Mouse (Mus musculus) myocyte (in vitro differentiated cells): ENCODE data around the gene Gna14.

Experiments
- CEBPB ChIP-seq: IDR thresholded peaks from 2 replicates; pipeline ENCODE4 v1.6.1; 2011; ENCODE audit warnings: mild to moderate bottlenecking, moderate library complexity; ENCODE audit not compliant: poor library complexity, insufficient read depth, severe bottlenecking
- E2F4 ChIP-seq: IDR thresholded peaks from one replicate; pipeline ENCODE4 v1.6.1; 2011; ENCODE audit warnings: mild to moderate bottlenecking, control low read depth, moderate library complexity; ENCODE audit not compliant: insufficient read depth
- MAX ChIP-seq: IDR thresholded peaks from one replicate; pipeline ENCODE4 v1.6.1; 2011; ENCODE audit warnings: low read depth, mild to moderate bottlenecking, control low read depth
- MYOD1 ChIP-seq, 3 experiments: IDR thresholded peaks; one replicate each; pipeline ENCODE4 v1.6.1; 2011; ENCODE audit warnings: control low read depth in 2 of 3, low read depth in 2 of 3, mild to moderate bottlenecking in 2 of 3, moderate library complexity in 1 of 3; ENCODE audit not compliant: insufficient read length in 2 of 3, control insufficient read depth in 1 of 3
- MYOG ChIP-seq, 3 experiments: IDR thresholded peaks; one replicate each; pipeline ENCODE4 v1.6.1; 2011; ENCODE audit warnings: control low read depth in 2 of 3, low read depth in 2 of 3, mild to moderate bottlenecking in 2 of 3; ENCODE audit not compliant: insufficient read length in 2 of 3, control insufficient read depth in 1 of 3, insufficient read depth in 1 of 3
- POLR2A ChIP-seq: IDR thresholded peaks from one replicate; pipeline ENCODE4 v1.6.1; 2011; ENCODE audit warnings: low read depth, mild to moderate bottlenecking, control low read depth, moderate library complexity; ENCODE audit not compliant: insufficient read length
- POLR2AphosphoS2 ChIP-seq: IDR thresholded peaks from one replicate; pipeline ENCODE4 v1.6.1; 2011; ENCODE audit warnings: low read depth, control low read depth; ENCODE audit not compliant: insufficient read length
- REST ChIP-seq: IDR thresholded peaks from one replicate; pipeline ENCODE4 v1.6.1; 2011; ENCODE audit warnings: mild to moderate bottlenecking, control low read depth, moderate library complexity; ENCODE audit not compliant: insufficient read depth, insufficient read length
- SRF ChIP-seq: IDR thresholded peaks from one replicate; pipeline ENCODE4 v1.6.1; 2011; ENCODE audit warnings: low read depth; ENCODE audit not compliant: control insufficient read depth, insufficient read length
- TCF12 ChIP-seq: IDR thresholded peaks from one replicate; pipeline ENCODE4 v1.6.1; 2011; ENCODE audit warnings: mild to moderate bottlenecking, control low read depth; ENCODE audit not compliant: poor library complexity, insufficient read depth, severe bottlenecking
- TCF3 ChIP-seq: IDR thresholded peaks from one replicate; pipeline ENCODE4 v1.6.1; 2011; ENCODE audit warnings: low read depth, control low read depth; ENCODE audit not compliant: insufficient read length
- USF1 ChIP-seq: IDR thresholded peaks from one replicate; pipeline ENCODE4 v1.6.1; 2011; ENCODE audit warnings: low read depth, mild to moderate bottlenecking, control low read depth, moderate library complexity

- no peak for TF ChIP-seq USF1
- no peak for TF ChIP-seq POLR2A
- no peak for TF ChIP-seq POLR2AphosphoS2
- no peak for TF ChIP-seq MAX
- TF ChIP-seq TCF12: no peak
- no peak for TF ChIP-seq MYOG (IDR thresholded peaks at IDR 0.05; ENCODE audit: control insufficient read depth in 1 of 3, insufficient read depth in 1 of 3, insufficient read length in 2 of 3, low read depth in 2 of 3)
- TF ChIP-seq SRF: no peak
- no peak for TF ChIP-seq E2F4
- TF ChIP-seq MYOD1 (IDR thresholded peaks at IDR 0.05; ENCODE audit: control insufficient read depth in 1 of 3, insufficient read length in 2 of 3, low read depth in 2 of 3): no peak
- TF ChIP-seq REST: no peak
- no peak for TF ChIP-seq TCF3
- TF ChIP-seq CEBPB: no peak
Measured at GRCm38 (mm10) chr19:16477314-16477946, 41.9 kb downstream of the Gna14 start.
